In the genomic region with DNA sequence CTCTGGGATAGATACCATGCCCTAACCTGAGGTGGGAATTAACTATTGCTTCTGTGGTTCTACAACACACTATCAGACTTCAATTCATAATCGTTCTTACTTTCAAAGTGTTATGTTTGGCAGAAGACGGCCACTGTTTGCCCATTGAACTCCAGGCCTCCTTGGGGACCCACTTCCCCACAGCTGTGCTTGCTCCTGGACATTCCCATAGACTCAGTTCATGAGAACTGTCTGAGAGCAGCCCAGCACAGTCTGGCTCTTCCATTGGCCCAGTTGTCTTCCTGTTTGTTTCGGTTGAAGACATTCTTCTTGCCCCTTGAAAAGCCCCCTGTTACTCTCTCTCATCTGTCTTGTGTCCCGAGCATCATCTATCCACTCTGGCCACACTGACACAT, we compare ENCODE assay signal across 10 mouse cellular contexts.
"Had no signal": no experiment of that assay in that cellular context is flagged by ENCODE, and none has a peak within 500 bp of the region (broad histone marks: within the 10 kb centered on the region; RNA-seq: fewer than 3 reads in every experiment).

No protein-coding gene starts in this region.

- H3K36me3 ChIP-seq: heart, embryonic 12.5 days; hindbrain, embryonic 13.5 days; hindbrain, embryonic 15.5 days; kidney, embryonic 15.5 days; limb, embryonic 13.5 days; limb, embryonic 15.5 days; liver, embryonic 12.5 days had no signal

- H3K9me3 ChIP-seq: heart, embryonic 12.5 days; hindbrain, embryonic 13.5 days; hindbrain, embryonic 15.5 days; kidney, embryonic 15.5 days; limb, embryonic 13.5 days; limb, embryonic 15.5 days; liver, embryonic 12.5 days had no signal

- H3K27ac ChIP-seq: hindbrain, embryonic 13.5 days; hindbrain, embryonic 15.5 days; hindbrain, postnatal 0 days; kidney, embryonic 15.5 days; kidney, postnatal 0 days; limb, embryonic 13.5 days; limb, embryonic 15.5 days; liver, embryonic 12.5 days; liver, embryonic 14.5 days had no signal

- H3K4me2 ChIP-seq: liver, embryonic 12.5 days had no signal

- H3K4me3 ChIP-seq: heart, embryonic 12.5 days; hindbrain, embryonic 13.5 days; hindbrain, embryonic 15.5 days; kidney, embryonic 15.5 days; limb, embryonic 13.5 days; limb, embryonic 15.5 days; liver, embryonic 12.5 days had no signal

- H3K27me3 ChIP-seq: heart, embryonic 12.5 days; hindbrain, embryonic 13.5 days; hindbrain, embryonic 15.5 days; kidney, embryonic 15.5 days; limb, embryonic 13.5 days; limb, embryonic 15.5 days; liver, embryonic 12.5 days had no signal

- H3K9ac ChIP-seq: heart, embryonic 12.5 days; hindbrain, embryonic 13.5 days; hindbrain, embryonic 15.5 days; kidney, embryonic 15.5 days; limb, embryonic 13.5 days; limb, embryonic 15.5 days; liver, embryonic 12.5 days; liver, embryonic 14.5 days had no signal

- H3K4me1 ChIP-seq: heart, embryonic 12.5 days; hindbrain, embryonic 13.5 days; kidney, embryonic 15.5 days; limb, embryonic 15.5 days; liver, embryonic 12.5 days had no signal
